Mouse (Mus musculus): ENCODE measurements around the gene Polr2i. TPM values are rescaled to one million over a fixed set of nuclear protein-coding genes. Genes with fewer than 3 reads are reported as not detected.

The Polr2i gene
- total RNA-seq, 2 experiments from 2014 or later: 72.1 to 73.3 TPM

Other genes with a start within 250 kb of the Polr2i start
- 1 to 10 TPM; 4.1 to 5.0 TPM for gene Zfp568, start 248.0 kb upstream of the Polr2i start, total RNA-seq (2021)
- 1 to 10 TPM; 6.3 to 7.4 TPM for gene Zfp14, start 180.6 kb upstream of the Polr2i start, total RNA-seq (2021)
- gene Zfp82, start 159.0 kb upstream of the Polr2i start, total RNA-seq (2021): 1 to 10 TPM; 4.6 to 4.7 TPM
- under 1 TPM in 1 of 2 experiments, not detected in 1; 0.73 TPM for gene Gm26920, start 141.5 kb upstream of the Polr2i start, total RNA-seq (2021)
- gene Zfp566, start 141.4 kb upstream of the Polr2i start, total RNA-seq (2021): 1 to 10 TPM; 5.5 to 8.3 TPM
- 10 to 100 TPM; 53.8 to 57.4 TPM for gene Zfp260, start 137.2 kb upstream of the Polr2i start, total RNA-seq (2021)
- gene Zfp382, start 110.0 kb upstream of the Polr2i start, total RNA-seq (2021): 10 to 100 TPM; 30.6 to 34.5 TPM
- gene Zfp146, start 62.2 kb upstream of the Polr2i start, total RNA-seq (2021): 10 to 100 TPM; 43.5 to 50.7 TPM
- gene Cox7a1, start 47.8 kb upstream of the Polr2i start, total RNA-seq (2021): 1 to 10 TPM; 3.6 to 4.1 TPM
- 100 to 1,000 TPM; 204 TPM for gene Capns1, start 33.1 kb upstream of the Polr2i start, total RNA-seq (2021)
- gene Tbcb, start 324 bp downstream of the Polr2i start, total RNA-seq (2021): 100 to 1,000 TPM; 176 to 206 TPM
- not detected for gene Ovol3, start 3.8 kb downstream of the Polr2i start, total RNA-seq (2021)
- gene Thap8, start 48.1 kb downstream of the Polr2i start, total RNA-seq (2021): under 1 TPM in 1 of 2 experiments, not detected in 1; 0.51 TPM
- gene Wdr62, start 48.5 kb downstream of the Polr2i start, total RNA-seq (2021): 1 to 10 TPM; 2.5 to 3.5 TPM
- gene Clip3, start 59.8 kb downstream of the Polr2i start, total RNA-seq (2021): 100 to 1,000 TPM; 495 to 497 TPM
- 10 to 100 TPM; 45.9 to 47.5 TPM for gene Alkbh6, start 76.8 kb downstream of the Polr2i start, total RNA-seq (2021)
- 1 to 10 TPM; 5.4 to 7.5 TPM for gene Syne4, start 82.9 kb downstream of the Polr2i start, total RNA-seq (2021)
- under 1 TPM; 0.45 to 0.67 TPM for gene E130208F15Rik, start 89.8 kb downstream of the Polr2i start, total RNA-seq (2021)
- 1 to 10 TPM; 7.8 to 8.2 TPM for gene Sdhaf1, start 91.9 kb downstream of the Polr2i start, total RNA-seq (2021)
- gene Lrfn3, start 130.8 kb downstream of the Polr2i start, total RNA-seq (2021): 10 to 100 TPM; 48.1 to 48.2 TPM
- 10 to 100 TPM; 20.8 to 20.9 TPM for gene Tyrobp, start 181.8 kb downstream of the Polr2i start, total RNA-seq (2021)
- 1 to 10 TPM in 1 of 2 experiments, not detected in 1; 1.1 TPM for gene Hcst, start 187.9 kb downstream of the Polr2i start, total RNA-seq (2021)
- gene Nfkbid, start 189.8 kb downstream of the Polr2i start, total RNA-seq (2021): 1 to 10 TPM; 2.7 to 3.6 TPM
- 100 to 1,000 TPM; 937 to 959 TPM for gene Aplp1, start 213.6 kb downstream of the Polr2i start, total RNA-seq (2021)
- 1 to 10 TPM; 1.2 to 4.9 TPM for gene Kirrel2, start 225.7 kb downstream of the Polr2i start, total RNA-seq (2021)
- under 1 TPM; 0.26 to 0.32 TPM for gene Nphs1, start 226.4 kb downstream of the Polr2i start, total RNA-seq (2021)

All from left cerebral cortex, postnatal 10 days (tissue).